Mouse (Mus musculus): ENCODE measurements at regions not wholly inside any gene's neighbourhood (a gene's known extent, or its start where the extent isn't known, plus 50 kb on each side); places are given as distances from the start of the nearest gene placed in this dataset.
"Not testable (repeated sequence)": the region's sequence is repeated elsewhere in the genome, so short reads cannot be mapped to it uniquely, and the experiment has no call there.

DNA sequence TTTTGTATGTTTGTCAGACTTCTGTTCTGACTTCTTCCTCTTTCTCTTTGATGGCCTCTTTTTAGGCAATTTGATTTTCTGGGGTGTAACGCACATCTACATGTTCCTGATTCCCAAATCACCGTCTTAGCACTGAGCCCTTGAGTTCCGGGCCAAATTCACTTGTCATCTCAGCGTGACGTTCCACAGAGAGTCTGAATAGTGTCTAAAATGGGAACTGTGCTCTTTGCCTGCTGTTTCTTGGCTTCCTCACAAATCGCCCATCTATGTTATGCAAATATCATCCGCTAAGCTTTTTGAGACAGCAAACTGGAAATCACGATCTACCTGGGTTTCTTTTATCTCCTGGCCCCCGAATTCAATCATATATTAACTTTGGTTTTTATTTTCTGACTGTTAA lies 223.8 kb upstream of the Gm6793 start:
- Histone ChIP-seq H3K4me3 (ENCODE audit: insufficient read depth, low read length) (no peak overlapping the region), H3K4me1 (ENCODE audit: control insufficient read depth, insufficient read depth, low read length) (no peaks in the 10 kb centered on the region), H3K27ac (ENCODE audit: insufficient read depth, low read depth, low read length) (no peak overlapping the region)
- TF ChIP-seq POLR2A (IDR thresholded peaks at IDR 0.05; ENCODE audit: borderline replicate concordance, low read depth, low read length) (no peak), CTCF (IDR thresholded peaks at IDR 0.05; ENCODE audit: low read depth, low read length) (no peak)

DNA sequence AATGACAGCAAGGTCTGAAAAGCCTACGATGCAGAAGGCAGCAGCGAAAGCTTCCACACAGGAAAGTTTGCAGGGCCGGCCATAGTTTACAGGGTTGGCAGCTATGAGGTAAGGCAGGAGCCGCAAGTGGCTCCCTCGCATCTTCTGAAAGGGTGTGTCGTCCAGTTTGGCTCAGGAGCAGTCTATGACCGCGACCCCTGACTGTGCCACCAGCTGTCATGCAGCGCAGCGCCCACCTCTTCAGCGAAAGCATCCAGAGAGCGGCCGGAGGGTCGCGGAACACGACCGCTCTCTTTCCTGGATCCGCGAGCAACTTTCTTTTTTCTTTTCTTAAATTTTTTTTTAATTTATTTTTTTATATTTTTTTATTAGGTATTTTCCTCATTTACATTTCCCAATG lies 221.9 kb upstream of the Gm6793 start:
- H3K4me3 ChIP-seq (ENCODE audit: insufficient read depth, low read length); H3K4me1 ChIP-seq (ENCODE audit: control insufficient read depth, insufficient read depth, low read length); H3K27ac ChIP-seq (ENCODE audit: insufficient read depth, low read depth, low read length): not testable (repeated sequence)

DNA sequence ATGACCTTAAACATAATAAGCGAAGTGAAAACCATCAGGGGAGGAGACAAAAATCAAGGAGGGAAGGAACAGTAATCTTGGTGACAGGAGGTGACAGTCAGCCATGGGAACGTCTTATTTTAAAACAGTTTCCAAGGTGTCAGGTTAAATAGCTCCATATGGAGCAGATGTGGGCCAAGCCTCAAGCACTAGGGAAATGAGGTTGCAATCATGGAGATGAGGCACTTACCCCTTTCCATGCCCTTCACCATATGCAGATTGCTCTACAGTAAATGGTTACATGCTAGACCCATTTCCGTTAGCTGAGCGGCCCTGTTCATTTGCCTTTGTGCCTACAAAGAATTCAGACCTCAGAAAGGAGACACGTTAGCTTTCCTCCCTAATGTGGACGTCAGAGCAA lies 204.8 kb upstream of the Gm6793 start:
- no peaks in the 10 kb centered on the region for H3K4me1 ChIP-seq (ENCODE audit: control insufficient read depth, insufficient read depth, low read length)
- TF ChIP-seq CTCF (IDR thresholded peaks at IDR 0.05; ENCODE audit: low read depth, low read length) (no peak), POLR2A (IDR thresholded peaks at IDR 0.05; ENCODE audit: borderline replicate concordance, low read depth, low read length) (no peak)
- H3K4me3 ChIP-seq (ENCODE audit: insufficient read depth, low read length): no peak overlapping the region
- no peak overlapping the region for H3K27ac ChIP-seq (ENCODE audit: insufficient read depth, low read depth, low read length)

DNA sequence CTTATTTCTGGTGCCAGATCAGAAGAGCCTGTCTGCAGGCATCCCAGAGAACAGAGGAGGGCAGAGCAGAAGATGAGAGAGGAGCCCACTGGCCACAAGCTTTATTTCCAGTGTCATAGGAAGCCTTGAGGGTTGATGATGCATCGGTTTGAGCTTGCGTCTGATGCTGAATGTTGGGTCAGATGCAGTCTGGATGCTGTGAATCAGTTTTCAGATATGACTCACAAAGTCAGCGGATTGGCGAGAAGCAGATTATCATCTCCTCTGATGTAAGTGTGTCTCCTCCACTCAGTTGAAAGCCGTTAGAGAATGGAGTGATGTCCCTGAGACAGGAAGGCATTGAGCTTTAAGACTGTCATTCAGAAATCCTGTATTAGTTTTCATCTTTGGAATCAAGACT lies 197.3 kb upstream of the Gm6793 start:
- TF ChIP-seq POLR2A (IDR thresholded peaks at IDR 0.05; ENCODE audit: borderline replicate concordance, low read depth, low read length) (no peak), CTCF (IDR thresholded peaks at IDR 0.05; ENCODE audit: low read depth, low read length) (no peak)
- Histone ChIP-seq H3K4me1 (ENCODE audit: control insufficient read depth, insufficient read depth, low read length) (no peaks in the 10 kb centered on the region), H3K27ac (ENCODE audit: insufficient read depth, low read depth, low read length) (no peak overlapping the region), H3K4me3 (ENCODE audit: insufficient read depth, low read length) (no peak overlapping the region)

DNA sequence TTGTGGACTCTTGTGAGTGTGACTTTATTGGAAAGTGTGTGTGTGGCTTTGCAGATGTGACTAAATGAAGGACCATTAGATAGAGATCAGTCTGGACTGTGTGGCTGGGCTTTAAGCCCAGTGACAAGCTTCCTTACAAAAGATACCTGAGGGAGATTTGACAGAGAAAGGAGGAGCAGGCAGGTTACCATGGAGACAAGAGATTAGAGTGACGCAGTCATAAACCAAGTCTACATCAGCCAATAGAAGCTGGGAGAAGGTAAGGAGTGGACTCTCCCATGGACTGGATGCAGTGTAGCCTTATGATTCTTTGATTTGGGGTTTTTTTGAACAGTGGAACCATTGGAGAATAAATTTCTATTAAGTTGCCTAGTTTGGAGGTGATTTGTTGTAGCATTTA lies 181.6 kb upstream of the Gm6793 start:
- H3K27ac ChIP-seq (ENCODE audit: insufficient read depth, low read depth, low read length): no peak overlapping the region
- TF ChIP-seq CTCF (IDR thresholded peaks at IDR 0.05; ENCODE audit: low read depth, low read length) (no peak), POLR2A (IDR thresholded peaks at IDR 0.05; ENCODE audit: borderline replicate concordance, low read depth, low read length) (no peak)

DNA sequence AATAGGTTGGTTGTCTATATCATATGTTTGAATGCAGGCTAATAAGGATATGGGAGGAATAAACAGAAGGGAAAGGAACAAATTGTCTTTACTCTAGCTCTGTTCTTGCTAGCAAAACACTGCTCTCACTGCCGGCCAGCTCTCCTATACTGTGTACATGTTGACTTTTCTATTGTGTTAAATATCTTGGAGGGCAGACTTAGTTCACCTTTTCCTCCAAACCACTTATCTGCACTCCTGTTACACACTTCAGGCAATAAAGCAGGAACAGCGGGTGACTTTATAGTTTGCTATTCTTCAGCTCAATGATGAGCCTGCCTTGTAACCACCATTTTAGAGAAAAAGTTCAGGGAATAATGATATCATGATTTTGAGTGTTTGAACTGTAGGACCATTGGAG lies 181.0 kb upstream of the Gm6793 start:
- Histone ChIP-seq H3K4me3 (ENCODE audit: insufficient read depth, low read length) (no peak overlapping the region), H3K27ac (ENCODE audit: insufficient read depth, low read depth, low read length) (no peak overlapping the region), H3K4me1 (ENCODE audit: control insufficient read depth, insufficient read depth, low read length) (no peaks in the 10 kb centered on the region)
- TF ChIP-seq POLR2A (IDR thresholded peaks at IDR 0.05; ENCODE audit: borderline replicate concordance, low read depth, low read length) (no peak), CTCF (IDR thresholded peaks at IDR 0.05; ENCODE audit: low read depth, low read length) (no peak)

More for the DNA sequence above, 181.6 kb upstream of the Gm6793 start:
- Histone ChIP-seq H3K4me1 (ENCODE audit: control insufficient read depth, insufficient read depth, low read length) (no peaks in the 10 kb centered on the region), H3K4me3 (ENCODE audit: insufficient read depth, low read length) (no peak overlapping the region)

DNA sequence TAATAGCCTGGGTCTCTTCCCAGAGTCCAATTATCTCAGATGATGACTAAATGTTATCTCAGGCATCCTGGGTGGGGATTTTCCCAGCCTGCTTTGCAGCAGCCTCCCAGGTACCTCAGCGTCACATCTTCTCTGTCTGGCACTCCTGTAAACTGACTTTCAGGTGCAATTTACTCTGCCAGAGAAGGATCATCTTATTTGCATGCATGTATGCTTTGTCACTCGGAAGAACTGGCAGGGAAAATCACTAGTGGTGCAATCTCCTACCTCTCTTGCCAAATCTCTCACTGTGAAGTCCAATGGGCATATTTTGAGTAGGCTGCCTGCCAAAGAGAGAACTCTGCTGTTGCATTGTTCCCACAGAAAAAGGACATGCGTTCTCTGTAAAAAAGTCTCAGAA lies 177.0 kb upstream of the Gm6793 start:
- no peak overlapping the region for H3K27ac ChIP-seq (ENCODE audit: insufficient read depth, low read depth, low read length)
- TF ChIP-seq CTCF (IDR thresholded peaks at IDR 0.05; ENCODE audit: low read depth, low read length) (no peak), POLR2A (IDR thresholded peaks at IDR 0.05; ENCODE audit: borderline replicate concordance, low read depth, low read length) (no peak)
- H3K4me3 ChIP-seq (ENCODE audit: insufficient read depth, low read length): no peak overlapping the region
- no peaks in the 10 kb centered on the region for H3K4me1 ChIP-seq (ENCODE audit: control insufficient read depth, insufficient read depth, low read length)

DNA sequence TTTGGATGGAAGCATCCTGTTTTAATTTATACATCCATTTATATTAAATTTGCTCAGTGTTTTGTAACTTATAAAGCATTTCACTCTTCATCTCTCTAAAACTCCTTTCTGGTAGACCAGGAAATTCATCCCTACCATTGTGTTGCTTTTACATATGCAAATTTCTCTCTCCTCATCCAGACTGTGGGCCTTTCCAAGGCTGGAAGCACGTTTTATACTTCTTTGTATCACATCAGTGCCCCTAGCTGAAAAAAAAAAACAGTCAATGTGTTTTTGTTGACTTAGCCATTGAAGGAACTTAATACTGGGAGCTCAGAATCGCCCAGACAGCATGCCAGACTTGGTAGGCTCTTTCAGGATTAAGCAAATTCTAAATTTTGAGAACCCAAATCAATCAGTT lies 174.9 kb upstream of the Gm6793 start:
- no peaks in the 10 kb centered on the region for H3K4me1 ChIP-seq (ENCODE audit: control insufficient read depth, insufficient read depth, low read length)
- no peak for TF ChIP-seq CTCF (IDR thresholded peaks at IDR 0.05; ENCODE audit: low read depth, low read length)
- no peak for TF ChIP-seq POLR2A (IDR thresholded peaks at IDR 0.05; ENCODE audit: borderline replicate concordance, low read depth, low read length)

DNA sequence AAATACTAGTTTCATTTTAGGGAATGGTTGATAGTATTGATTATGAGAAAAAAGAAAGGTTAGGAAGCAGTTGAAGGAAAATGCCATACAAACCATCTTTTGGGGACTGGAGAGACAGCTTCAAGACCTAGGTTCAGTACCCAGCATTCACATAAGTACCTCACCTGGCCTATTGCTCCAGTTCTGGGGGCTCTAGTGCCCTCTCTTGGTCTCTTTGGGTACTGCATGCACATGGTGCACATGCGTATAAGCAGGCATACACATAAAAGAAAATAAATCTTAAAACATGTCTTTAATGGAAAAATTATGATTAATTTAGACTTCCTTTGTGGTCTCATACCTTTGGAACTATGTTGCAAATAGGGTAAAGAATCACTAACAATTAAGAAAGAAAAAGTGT lies 155.3 kb upstream of the Gm6793 start:
- H3K4me1 ChIP-seq (ENCODE audit: control insufficient read depth, insufficient read depth, low read length): no peaks in the 10 kb centered on the region
- no peak for TF ChIP-seq CTCF (IDR thresholded peaks at IDR 0.05; ENCODE audit: low read depth, low read length)
- TF ChIP-seq POLR2A (IDR thresholded peaks at IDR 0.05; ENCODE audit: borderline replicate concordance, low read depth, low read length): no peak

More for the DNA sequence above, 174.9 kb upstream of the Gm6793 start:
- H3K27ac ChIP-seq (ENCODE audit: insufficient read depth, low read depth, low read length): no peak overlapping the region
- H3K4me3 ChIP-seq (ENCODE audit: insufficient read depth, low read length): no peak overlapping the region

DNA sequence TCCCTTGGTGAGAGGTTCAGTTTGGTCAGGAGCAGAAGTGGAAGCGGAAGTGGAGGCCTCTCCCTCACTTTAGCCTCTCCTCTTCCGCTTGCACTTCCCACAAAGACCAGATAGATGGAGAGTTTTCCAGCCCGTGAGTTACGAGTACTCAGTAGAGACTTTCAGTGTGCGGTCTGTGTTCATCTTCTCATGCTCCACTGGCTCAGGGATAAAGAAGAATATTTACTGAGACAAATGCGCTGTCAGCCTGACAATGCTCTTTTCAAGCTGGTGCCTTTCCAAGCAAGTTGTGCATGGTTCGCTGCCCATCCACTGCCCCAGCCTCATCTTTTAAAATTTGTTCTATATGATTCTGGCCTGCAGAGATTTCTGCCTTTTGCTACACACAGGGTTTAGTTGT lies 141.8 kb upstream of the Gm6793 start:
- TF ChIP-seq POLR2A (IDR thresholded peaks at IDR 0.05; ENCODE audit: borderline replicate concordance, low read depth, low read length) (no peak), CTCF (IDR thresholded peaks at IDR 0.05; ENCODE audit: low read depth, low read length) (no peak)

More for the DNA sequence above, 155.3 kb upstream of the Gm6793 start:
- H3K4me3 ChIP-seq (ENCODE audit: insufficient read depth, low read length): no peak overlapping the region
- H3K27ac ChIP-seq (ENCODE audit: insufficient read depth, low read depth, low read length): no peak overlapping the region

DNA sequence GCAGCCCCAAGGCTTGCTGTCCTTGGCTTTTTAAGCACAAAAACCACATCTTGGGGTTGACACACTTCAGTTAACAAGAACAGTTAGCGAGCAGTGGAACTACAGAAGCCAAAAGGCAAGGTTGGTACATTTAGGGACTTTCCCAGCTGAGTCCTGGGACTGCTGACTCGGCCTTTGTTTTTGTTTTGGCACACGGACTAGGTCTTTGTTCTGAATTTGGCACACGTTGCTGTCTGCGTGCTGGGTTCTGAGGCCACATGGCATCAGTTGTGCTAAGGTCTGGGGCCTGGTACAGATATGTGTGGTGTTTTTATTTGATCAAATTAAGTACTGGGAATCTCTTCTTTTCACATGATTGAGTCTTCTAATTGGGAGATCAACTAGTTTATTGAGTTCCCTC lies 124.1 kb upstream of the Gm6793 start:
- H3K4me3 ChIP-seq (ENCODE audit: insufficient read depth, low read length): no peak overlapping the region
- TF ChIP-seq CTCF (IDR thresholded peaks at IDR 0.05; ENCODE audit: low read depth, low read length) (no peak), POLR2A (IDR thresholded peaks at IDR 0.05; ENCODE audit: borderline replicate concordance, low read depth, low read length) (no peak)

More for the DNA sequence above, 141.8 kb upstream of the Gm6793 start:
- Histone ChIP-seq H3K27ac (ENCODE audit: insufficient read depth, low read depth, low read length) (no peak overlapping the region), H3K4me3 (ENCODE audit: insufficient read depth, low read length) (no peak overlapping the region), H3K4me1 (ENCODE audit: control insufficient read depth, insufficient read depth, low read length) (no peaks in the 10 kb centered on the region)

More for the DNA sequence above, 124.1 kb upstream of the Gm6793 start:
- H3K27ac ChIP-seq (ENCODE audit: insufficient read depth, low read depth, low read length): no peak overlapping the region
- no peaks in the 10 kb centered on the region for H3K4me1 ChIP-seq (ENCODE audit: control insufficient read depth, insufficient read depth, low read length)

Measured in bone marrow macrophage, adult 2 months (primary cell).